Mouse (Mus musculus) effector memory CD4-positive, alpha-beta T cell, adult 7 months (primary cell): ENCODE measurements around the gene Fam168a. TPM values are rescaled to one million over a fixed set of nuclear protein-coding genes. Genes with fewer than 3 reads are reported as not detected.

Source experiments
- polyA plus RNA-seq: library from polyadenylated mRNA; unstranded; fragments of 100-300 nt; shearing (Covaris generic); gene quantifications from one replicate; pipeline ENCODE4 v1.2.1, GENCODE M21; 2017

Fam168a gene
- 12.8 TPM for polyA plus RNA-seq

GRCm38 (mm10) chr7:100706143-100706841, at the start of gene Fam168a:
TSS of gene Fam168a (plus strand) at chr7:100706635.

DNA sequence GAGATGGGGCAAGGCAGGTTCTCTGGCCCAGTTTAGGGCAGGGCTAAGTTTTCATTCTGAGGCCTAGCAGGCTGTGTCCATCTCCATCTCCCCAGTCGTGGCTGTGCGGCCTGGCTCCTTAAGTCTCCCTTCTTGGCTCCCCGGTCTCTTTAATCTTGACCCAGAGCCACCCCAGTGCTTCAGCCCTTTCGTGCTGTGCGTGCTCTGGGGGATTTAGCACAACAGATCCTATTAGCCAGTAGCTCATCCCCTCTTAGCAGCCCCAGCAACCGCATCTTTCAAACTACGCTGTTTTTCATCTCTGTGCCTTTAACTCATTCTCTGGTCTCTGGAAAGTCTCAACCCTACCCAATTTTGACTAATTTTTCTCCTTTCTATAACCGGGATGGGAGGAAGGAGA, 44.2 kb upstream of the Fam168a start, which contains the start of gene Plekhb1:
Gene Plekhb1 (minus strand): TSS at position 184 of the 400 bp plus-strand sequence.

GRCm38 (mm10) chr7:100862828-100863638, 156.6 kb downstream of the Fam168a start, which contains the start of gene Relt:
TSS of gene Relt (minus strand) at chr7:100863446.

Other genes starting within 250 kb of the Fam168a start
- 0.66 TPM for gene Ucp3, start 233.6 kb upstream of the Fam168a start, polyA plus RNA-seq
- 835 TPM for gene Ucp2, start 213.3 kb upstream of the Fam168a start, polyA plus RNA-seq
- 8.4 TPM for gene Dnajb13, start 191.7 kb upstream of the Fam168a start, polyA plus RNA-seq
- gene Coa4, start 169.6 kb upstream of the Fam168a start, polyA plus RNA-seq, result 4.4 TPM
- gene Rab6a, start 99.2 kb upstream of the Fam168a start, polyA plus RNA-seq, result 79.5 TPM
- gene Mrpl48, start 98.3 kb upstream of the Fam168a start, polyA plus RNA-seq, result 32.3 TPM
- not detected for gene Plekhb1, start 44.2 kb upstream of the Fam168a start, polyA plus RNA-seq
- gene Relt, start 156.8 kb downstream of the Fam168a start, polyA plus RNA-seq, result 14.8 TPM
- 0.23 TPM for gene Arhgef17, start 225.5 kb downstream of the Fam168a start, polyA plus RNA-seq